Mouse (Mus musculus): Measurements from ENCODE around the gene Med21. TPM values are rescaled to one million over a fixed set of nuclear protein-coding genes. Genes with fewer than 3 reads are reported as not detected.

The Med21 gene
- 35.4 and 38.8 TPM in 2 replicates for polyA plus RNA-seq (2012; rRNA removed)

DNA sequence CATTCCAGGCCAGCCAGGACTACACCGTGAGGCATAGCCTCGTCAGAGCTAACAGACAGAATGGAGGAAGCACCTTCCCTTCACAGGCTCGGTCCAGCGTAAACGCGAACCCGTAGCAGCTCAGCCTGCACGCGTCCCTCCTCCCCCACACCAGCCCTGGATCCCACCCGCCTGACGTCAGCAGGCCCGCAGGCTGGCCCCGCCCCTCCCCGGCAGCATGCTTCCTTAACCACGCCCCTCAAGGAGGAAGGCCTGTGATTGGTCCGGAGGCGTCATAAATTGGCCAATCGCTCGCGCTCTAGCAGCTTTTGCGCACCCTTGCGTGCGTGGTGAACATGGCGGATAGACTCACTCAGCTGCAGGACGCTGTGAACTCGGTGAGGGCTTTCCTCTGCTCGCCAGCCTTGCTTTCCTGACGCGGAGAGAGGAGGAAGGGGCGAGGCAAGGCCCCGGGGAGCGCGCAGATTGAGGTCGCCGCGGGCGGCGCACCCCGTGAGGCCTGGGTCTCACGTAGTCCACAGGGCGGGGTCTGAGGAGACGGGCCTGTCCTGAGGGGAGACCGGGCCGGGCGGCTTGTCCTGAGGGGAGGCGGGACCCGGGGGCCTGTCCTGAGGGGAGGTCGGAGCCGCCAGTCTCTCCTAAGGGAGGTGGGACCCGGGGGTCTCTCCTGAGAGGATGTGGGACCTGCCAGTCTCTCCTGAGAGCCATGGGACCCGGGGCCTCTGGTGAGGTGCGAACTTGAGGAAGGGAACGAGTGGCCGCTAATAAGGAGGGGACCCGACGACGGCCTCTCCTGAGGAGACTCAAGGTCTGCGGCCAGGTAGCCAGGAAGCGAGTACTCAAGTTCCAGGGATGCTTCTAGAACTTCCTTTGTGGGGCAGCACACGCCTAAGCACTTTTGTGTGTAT, at the start of gene Med21, which contains the start of gene Tm7sf3:
TSS of gene Med21 (plus strand) at position 272 of the 908 bp plus-strand sequence.
TSS of gene Tm7sf3 (minus strand) at position 549 of the 908 bp plus-strand sequence.
- Histone ChIP-seq H3K36me3 (ENCODE audit: control insufficient read depth, insufficient read depth, low read length) (no peaks in the 10 kb centered on the region), H3K4me1 (replicated peaks; ENCODE audit: control insufficient read depth, insufficient read depth, low read length) (peaks cover 8% of the 10 kb centered on the region), H3K4me3 (ENCODE audit: control insufficient read depth, insufficient read depth, low read length) (peak within 1 kb of the TSS; percentile 72), H3K27me3 (ENCODE audit: control insufficient read depth, insufficient read depth, low read length) (no peaks in the 10 kb centered on the region), H3K27ac (ENCODE audit: control insufficient read depth, insufficient read depth, low read length) (peak within 1 kb of the TSS; percentile 44)
- TF ChIP-seq CTCF (IDR thresholded peaks at IDR 0.05; ENCODE audit: borderline replicate concordance, control insufficient read depth, extremely low read depth, insufficient read depth, low read length, poor library complexity) (0 out of 2 replicates have a peak, but pooled peaks have one; percentile 63), POLR2A (IDR thresholded peaks at IDR 0.05; ENCODE audit: control insufficient read depth, extremely low read depth, insufficient read depth, low read length, poor library complexity) (peak; percentile 93)
- DNase-seq = peak; percentile 99
- under 1% methylated on average over 60 of the region's 60 CpGs for WGBS

DNA sequence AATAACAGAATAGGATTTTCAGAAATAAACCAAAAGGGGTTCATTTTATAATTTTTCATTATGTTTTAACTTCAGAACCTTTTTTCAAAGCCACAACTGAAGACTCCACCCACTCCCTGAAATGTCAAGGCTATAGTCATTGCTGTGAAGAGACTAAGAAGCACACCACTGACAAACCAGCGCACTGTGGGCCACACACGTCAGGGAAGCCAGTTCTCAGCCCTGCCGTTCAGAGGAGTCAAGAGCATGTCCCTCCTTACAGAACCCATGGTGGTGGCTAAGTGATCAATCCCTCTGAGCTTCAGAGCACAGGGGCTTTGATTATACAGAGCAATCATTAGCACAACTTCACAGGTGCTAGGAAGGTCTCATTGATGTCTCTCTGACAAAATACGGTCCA, 39.7 kb upstream of the Med21 start:
- H3K27me3 ChIP-seq (ENCODE audit: control insufficient read depth, insufficient read depth, low read length) = no peaks in the 10 kb centered on the region

DNA sequence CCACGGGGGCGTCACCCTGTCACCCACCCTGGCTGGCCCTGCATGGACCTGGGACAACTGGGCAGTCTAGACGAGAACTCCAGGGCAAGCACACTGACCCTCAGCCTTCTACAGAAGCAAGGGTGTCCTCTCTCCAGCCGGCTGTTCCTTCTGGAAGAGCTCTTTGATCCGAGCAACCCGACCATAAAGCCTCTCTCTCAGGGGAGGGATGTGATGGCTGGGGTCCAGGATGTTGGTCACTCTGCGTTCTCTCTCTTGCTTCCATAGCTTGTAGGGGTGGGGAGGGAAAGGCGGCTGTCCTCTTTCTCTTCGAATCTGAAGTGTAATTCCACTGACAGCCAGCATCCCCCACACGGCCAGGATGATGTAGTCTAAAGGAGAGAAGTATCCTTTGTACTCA, 38.7 kb upstream of the Med21 start:
- Histone ChIP-seq H3K4me1 (replicated peaks; ENCODE audit: control insufficient read depth, insufficient read depth, low read length) (no peaks in the 10 kb centered on the region), H3K36me3 (ENCODE audit: control insufficient read depth, insufficient read depth, low read length) (peaks cover 50% of the 10 kb centered on the region), H3K27ac (ENCODE audit: control insufficient read depth, insufficient read depth, low read length) (no peak overlapping the region), H3K27me3 (ENCODE audit: control insufficient read depth, insufficient read depth, low read length) (no peaks in the 10 kb centered on the region), H3K4me3 (ENCODE audit: control insufficient read depth, insufficient read depth, low read length) (no peak overlapping the region)
- 98% methylated on average over 10 of the region's 10 CpGs for WGBS
- TF ChIP-seq POLR2A (IDR thresholded peaks at IDR 0.05; ENCODE audit: control insufficient read depth, extremely low read depth, insufficient read depth, low read length, poor library complexity) (no peak), CTCF (IDR thresholded peaks at IDR 0.05; ENCODE audit: borderline replicate concordance, control insufficient read depth, extremely low read depth, insufficient read depth, low read length, poor library complexity) (no peak)
- no peak for DNase-seq

More for the DNA sequence above, 39.7 kb upstream of the Med21 start:
- H3K27ac ChIP-seq (ENCODE audit: control insufficient read depth, insufficient read depth, low read length) = no peak overlapping the region
- peaks cover 56% of the 10 kb centered on the region for H3K36me3 ChIP-seq (ENCODE audit: control insufficient read depth, insufficient read depth, low read length)
- TF ChIP-seq POLR2A (IDR thresholded peaks at IDR 0.05; ENCODE audit: control insufficient read depth, extremely low read depth, insufficient read depth, low read length, poor library complexity) (no peak), CTCF (IDR thresholded peaks at IDR 0.05; ENCODE audit: borderline replicate concordance, control insufficient read depth, extremely low read depth, insufficient read depth, low read length, poor library complexity) (no peak)
- no peaks in the 10 kb centered on the region for H3K4me1 ChIP-seq (replicated peaks; ENCODE audit: control insufficient read depth, insufficient read depth, low read length)
- DNase-seq = no peak
- H3K4me3 ChIP-seq (ENCODE audit: control insufficient read depth, insufficient read depth, low read length) = no peak overlapping the region
- WGBS = 84% methylated on average over 4 of the region's 4 CpGs

DNA sequence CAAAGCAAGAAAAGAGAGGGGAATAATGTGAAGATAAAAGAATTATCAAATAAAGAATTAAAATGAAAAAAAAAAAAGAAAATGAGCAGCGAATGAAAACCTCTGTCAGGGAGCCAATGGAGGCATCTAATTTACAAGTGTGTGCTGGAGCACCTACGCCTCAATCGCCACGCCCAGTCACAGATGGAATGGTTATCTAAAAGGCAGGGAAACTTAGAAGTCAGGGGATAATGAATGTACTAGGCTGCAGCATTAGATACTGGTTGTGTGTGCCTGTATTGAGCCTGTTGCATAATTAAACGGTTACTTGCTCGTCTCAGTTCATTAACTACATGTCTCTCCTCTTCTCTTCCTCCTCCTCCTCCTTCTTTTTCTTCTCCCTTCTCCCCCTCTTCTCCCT, 31.0 kb upstream of the Med21 start:
- 99% methylated on average over 6 of the region's 6 CpGs for WGBS
- Histone ChIP-seq H3K4me3 (ENCODE audit: control insufficient read depth, insufficient read depth, low read length) (no peak overlapping the region), H3K36me3 (ENCODE audit: control insufficient read depth, insufficient read depth, low read length) (no peaks in the 10 kb centered on the region)

DNA sequence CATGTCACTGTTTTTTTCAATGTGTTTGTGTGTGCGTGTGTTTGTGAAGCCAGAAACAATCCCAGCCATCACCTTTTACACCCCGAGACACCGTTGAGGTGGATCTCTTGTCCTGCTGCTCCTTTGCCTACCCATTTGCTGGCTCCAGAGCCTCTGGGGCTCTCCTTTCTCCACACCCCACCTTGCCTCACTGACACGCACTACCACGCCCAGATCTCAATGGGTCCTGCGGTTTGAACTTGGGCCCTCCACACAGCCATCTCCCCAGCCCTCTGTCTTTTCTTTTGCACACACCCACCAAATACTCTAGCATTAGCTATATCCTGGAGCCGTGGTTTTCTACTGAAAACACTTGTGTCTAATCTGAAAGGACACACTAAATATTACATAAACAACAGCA, 30.4 kb upstream of the Med21 start:
- Histone ChIP-seq H3K4me3 (ENCODE audit: control insufficient read depth, insufficient read depth, low read length) (no peak overlapping the region), H3K27me3 (ENCODE audit: control insufficient read depth, insufficient read depth, low read length) (no peaks in the 10 kb centered on the region), H3K36me3 (ENCODE audit: control insufficient read depth, insufficient read depth, low read length) (no peaks in the 10 kb centered on the region), H3K4me1 (replicated peaks; ENCODE audit: control insufficient read depth, insufficient read depth, low read length) (no peaks in the 10 kb centered on the region), H3K27ac (ENCODE audit: control insufficient read depth, insufficient read depth, low read length) (no peak overlapping the region)
- WGBS = 96% methylated on average over 7 of the region's 7 CpGs
- no peak for DNase-seq
- no peak for TF ChIP-seq POLR2A (IDR thresholded peaks at IDR 0.05; ENCODE audit: control insufficient read depth, extremely low read depth, insufficient read depth, low read length, poor library complexity)
- no peak for TF ChIP-seq CTCF (IDR thresholded peaks at IDR 0.05; ENCODE audit: borderline replicate concordance, control insufficient read depth, extremely low read depth, insufficient read depth, low read length, poor library complexity)

More for the DNA sequence above, 31.0 kb upstream of the Med21 start:
- H3K27me3 ChIP-seq (ENCODE audit: control insufficient read depth, insufficient read depth, low read length) = no peaks in the 10 kb centered on the region
- DNase-seq = no peak
- TF ChIP-seq CTCF (IDR thresholded peaks at IDR 0.05; ENCODE audit: borderline replicate concordance, control insufficient read depth, extremely low read depth, insufficient read depth, low read length, poor library complexity) (no peak), POLR2A (IDR thresholded peaks at IDR 0.05; ENCODE audit: control insufficient read depth, extremely low read depth, insufficient read depth, low read length, poor library complexity) (no peak)
- H3K27ac ChIP-seq (ENCODE audit: control insufficient read depth, insufficient read depth, low read length) = no peak overlapping the region
- H3K4me1 ChIP-seq (replicated peaks; ENCODE audit: control insufficient read depth, insufficient read depth, low read length) = no peaks in the 10 kb centered on the region

DNA sequence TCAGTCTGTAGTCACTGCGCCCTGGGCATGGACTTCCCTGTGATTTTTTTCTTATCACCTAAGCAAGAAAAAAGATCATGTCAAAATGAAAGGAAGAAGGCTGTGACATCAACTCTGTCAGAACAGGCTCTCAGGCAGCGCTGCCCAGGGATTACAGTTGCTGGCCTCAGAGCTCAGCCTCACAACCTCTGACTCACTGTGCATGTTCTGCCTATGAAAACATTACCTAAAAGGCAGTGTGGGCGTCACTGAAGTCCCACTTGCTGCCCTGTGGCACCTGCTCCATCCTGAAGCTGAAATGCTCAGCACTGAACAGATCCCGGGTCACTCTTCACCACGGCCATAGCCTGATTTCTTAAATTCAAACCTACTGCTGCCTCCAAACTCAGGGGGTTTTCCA, 29.6 kb upstream of the Med21 start:
- Histone ChIP-seq H3K4me3 (ENCODE audit: control insufficient read depth, insufficient read depth, low read length) (no peak overlapping the region), H3K27me3 (ENCODE audit: control insufficient read depth, insufficient read depth, low read length) (no peaks in the 10 kb centered on the region), H3K4me1 (replicated peaks; ENCODE audit: control insufficient read depth, insufficient read depth, low read length) (no peaks in the 10 kb centered on the region), H3K27ac (ENCODE audit: control insufficient read depth, insufficient read depth, low read length) (no peak overlapping the region), H3K36me3 (ENCODE audit: control insufficient read depth, insufficient read depth, low read length) (no peaks in the 10 kb centered on the region)
- WGBS = 97% methylated on average over 5 of the region's 5 CpGs
- no peak for DNase-seq
- TF ChIP-seq CTCF (IDR thresholded peaks at IDR 0.05; ENCODE audit: borderline replicate concordance, control insufficient read depth, extremely low read depth, insufficient read depth, low read length, poor library complexity) = no peak
- no peak for TF ChIP-seq POLR2A (IDR thresholded peaks at IDR 0.05; ENCODE audit: control insufficient read depth, extremely low read depth, insufficient read depth, low read length, poor library complexity)
